Mouse (Mus musculus) limb, embryonic 11.5 days (tissue): ENCODE measurements around the gene Bcar1. TPM values are rescaled to one million over a fixed set of nuclear protein-coding genes. Genes with fewer than 3 reads are reported as not detected.

Experiments
- ATAC-seq: fragments of 200-750 bp; cut with Nextera tagmentation; 2 replicates; pipeline ENCODE4 v1.8.0; 2017; ENCODE audit warnings: low read depth; ENCODE audit not compliant: insufficient number of reproducible peaks, low FRiP score, low TSS enrichment
- DNase-seq: peaks from one replicate; pipeline ENCODE4 v3.0.0-alpha.2; 2015; ENCODE audit warnings: low spot score
- H3K27ac ChIP-seq: fragments of 300-500 bp; sonication (generic); replicated peaks from 2 replicates; pipeline ENCODE4 v1.5.1; 2014; ENCODE audit warnings: low read depth, mild to moderate bottlenecking, low read length
- H3K27me3 ChIP-seq: fragments of 300-500 bp; sonication (generic); 2 replicates; pipeline ENCODE4 v1.6.1; 2014; ENCODE audit warnings: mild to moderate bottlenecking, low read length, mixed read lengths; ENCODE audit not compliant: control insufficient read depth, insufficient read depth
- H3K36me3 ChIP-seq: fragments of 300-500 bp; sonication (generic); 2 replicates; pipeline ENCODE4 v1.6.1; 2014; ENCODE audit warnings: mild to moderate bottlenecking, low read length, moderate library complexity, mixed read lengths; ENCODE audit not compliant: control insufficient read depth, insufficient read depth
- H3K4me1 ChIP-seq: fragments of 300-500 bp; sonication (generic); 2 replicates; pipeline ENCODE4 v1.6.1; 2014; ENCODE audit warnings: low read length, mixed read lengths; ENCODE audit not compliant: control insufficient read depth, insufficient read depth
- H3K4me2 ChIP-seq: fragments of 300-500 bp; sonication (generic); 2 replicates; pipeline ENCODE4 v1.6.1; 2014; ENCODE audit warnings: low read depth, mild to moderate bottlenecking, moderate library complexity; ENCODE audit not compliant: severe bottlenecking
- H3K4me3 ChIP-seq: fragments of 300-500 bp; sonication (generic); 2 replicates; pipeline ENCODE4 v1.5.1; 2014; ENCODE audit warnings: low read depth, low read length
- H3K9ac ChIP-seq: fragments of 300-500 bp; sonication (generic); 2 replicates; pipeline ENCODE4 v1.6.1; 2014; ENCODE audit warnings: mild to moderate bottlenecking, low read length
- H3K9me3 ChIP-seq: fragments of 300-500 bp; sonication (generic); 2 replicates; pipeline ENCODE4 v1.6.1; 2016; ENCODE audit warnings: low read length; ENCODE audit not compliant: control insufficient read depth
- WGBS: fragments of 180-500 bp; shearing (Covaris S2); extraction: QIAGEN DNeasy Blood & Tissue Kit; methylation state at CpG from one replicate; pipeline ENCODE4 v1.1.7; 2014; 5-methylcytosine and 5-hydroxymethylcytosine counted together
- polyA plus RNA-seq: library from polyadenylated mRNA; unstranded; fragments of >200 nt; fragmentation: Nextera tagmentation; extraction: Ambion mirVana; gene quantifications from 2 replicates; pipeline ENCODE4 v1.2.1, GENCODE M21; 2014

The Bcar1 gene
- polyA plus RNA-seq, 1 experiment from 2014 or later = 40.4 TPM

DNA sequence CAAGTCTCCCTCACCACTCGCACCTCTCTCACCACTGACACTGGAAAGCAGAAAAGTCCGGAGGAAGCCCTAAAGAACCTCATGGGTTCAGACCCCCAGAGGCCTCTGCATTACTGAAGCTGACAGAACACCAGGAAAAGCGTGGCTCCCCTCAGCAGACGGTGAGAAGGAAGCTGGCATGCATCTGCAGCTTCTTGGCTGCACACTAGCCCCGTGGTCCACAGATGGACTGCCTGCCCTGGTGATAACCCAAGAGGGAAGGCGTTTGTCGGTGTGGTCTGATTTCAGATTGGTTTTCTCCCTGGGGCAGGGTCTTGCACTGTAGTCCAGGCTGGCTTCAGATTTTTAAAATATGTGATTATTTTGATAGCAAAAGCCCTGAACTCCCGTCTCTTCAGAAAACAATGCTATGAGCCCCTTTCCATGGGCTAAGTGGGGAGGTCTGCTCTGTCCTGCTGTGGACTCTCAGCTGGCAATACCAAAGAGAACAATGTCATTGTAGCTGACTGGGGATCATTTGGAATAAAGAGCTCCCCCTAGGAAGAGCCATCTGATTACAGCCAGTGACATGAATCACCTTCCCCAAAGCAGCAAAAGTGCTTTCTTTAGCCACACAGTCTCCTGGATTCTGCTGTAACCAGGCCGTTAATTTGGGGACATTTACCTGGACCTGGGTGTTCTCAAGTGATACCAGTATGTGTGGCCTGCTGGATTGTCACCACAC is 39.2 kb upstream of the Bcar1 start:
- 87% methylated on average over 9 of the region's 9 CpGs for WGBS
- Histone ChIP-seq H3K4me3 (no peak overlapping the region), H3K27me3 (no peaks in the 10 kb centered on the region), H3K9me3 (no peaks in the 10 kb centered on the region), H3K4me2 (no peak overlapping the region), H3K36me3 (0 out of 2 replicates have a peak, but pooled peaks cover 2% of the 10 kb centered on the region), H3K4me1 (peaks cover 14% of the 10 kb centered on the region), H3K9ac (no peak overlapping the region), H3K27ac (no peak overlapping the region)
- DNase-seq (no peak), ATAC-seq (no peak)

DNA sequence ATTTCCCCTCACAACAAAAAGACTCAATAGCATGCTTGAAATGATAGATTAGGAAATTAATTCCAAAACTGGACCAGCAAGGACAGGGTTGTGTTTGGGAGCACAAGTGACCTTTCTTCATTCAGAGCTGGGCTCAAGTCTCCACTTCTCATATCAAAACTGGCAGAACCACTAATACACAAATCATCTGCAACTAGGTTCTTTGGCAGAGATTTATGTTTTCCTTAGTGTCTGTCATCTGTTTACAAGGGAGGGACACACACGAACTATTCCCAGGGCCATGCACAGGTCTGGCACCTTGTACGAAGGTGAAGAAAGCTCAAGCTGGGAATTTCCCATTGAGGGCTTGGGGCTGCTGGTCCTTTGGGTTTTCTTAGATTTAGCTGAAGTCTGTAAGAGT is 38.6 kb upstream of the Bcar1 start:
- Histone ChIP-seq H3K36me3 (0 out of 2 replicates have a peak, but pooled peaks cover 2% of the 10 kb centered on the region), H3K27ac (no peak overlapping the region), H3K4me2 (no peak overlapping the region), H3K9me3 (no peaks in the 10 kb centered on the region), H3K4me3 (no peak overlapping the region), H3K27me3 (no peaks in the 10 kb centered on the region), H3K4me1 (peaks cover 7% of the 10 kb centered on the region), H3K9ac (no peak overlapping the region)
- WGBS = 86% methylated on average over 2 of the region's 2 CpGs
- DNase-seq = no peak
- ATAC-seq = no peak

DNA sequence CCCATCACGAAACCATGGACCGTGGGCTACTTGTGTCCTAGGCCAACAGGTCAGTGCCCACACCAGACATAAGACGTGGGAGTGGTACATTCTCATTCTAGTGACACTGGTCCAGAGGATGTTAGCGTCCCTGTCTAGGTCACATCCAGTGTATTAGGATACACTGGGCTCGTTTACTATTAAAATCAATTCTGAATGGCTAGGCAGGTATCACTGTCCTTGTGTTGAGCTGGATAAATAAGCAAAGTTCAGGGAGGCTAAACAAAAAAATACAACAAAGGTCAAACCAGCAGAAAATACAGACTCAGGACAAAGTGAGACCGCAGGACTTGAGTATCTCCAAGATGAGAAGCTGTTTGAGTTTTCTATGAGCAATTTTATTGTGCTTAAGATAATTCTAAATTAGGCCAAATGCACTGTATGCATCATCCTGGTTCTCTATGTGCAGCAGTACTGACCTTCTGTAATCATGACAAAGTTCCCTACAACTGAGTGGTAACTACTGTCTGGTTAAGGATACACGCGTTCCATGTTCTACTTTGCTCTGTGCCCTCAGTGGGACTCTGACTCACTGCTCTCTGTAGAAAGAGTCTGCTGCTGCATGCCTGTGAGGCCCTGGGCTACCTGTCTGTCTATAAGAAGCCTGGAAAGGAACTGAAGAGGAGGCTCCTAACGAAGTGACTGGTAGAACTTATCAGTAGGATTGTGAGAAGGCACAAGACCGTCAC is 37.3 kb upstream of the Bcar1 start:
- no peaks in the 10 kb centered on the region for H3K4me1 ChIP-seq
- H3K27ac ChIP-seq = no peak overlapping the region
- no peak for ATAC-seq
- 96% methylated on average over 10 of the region's 10 CpGs for WGBS
- H3K9ac ChIP-seq = no peak overlapping the region
- H3K36me3 ChIP-seq = 0 out of 2 replicates have a peak, but pooled peaks cover 2% of the 10 kb centered on the region
- no peaks in the 10 kb centered on the region for H3K9me3 ChIP-seq
- no peak overlapping the region for H3K4me2 ChIP-seq
- DNase-seq = no peak
- H3K27me3 ChIP-seq = no peaks in the 10 kb centered on the region
- H3K4me3 ChIP-seq = no peak overlapping the region

DNA sequence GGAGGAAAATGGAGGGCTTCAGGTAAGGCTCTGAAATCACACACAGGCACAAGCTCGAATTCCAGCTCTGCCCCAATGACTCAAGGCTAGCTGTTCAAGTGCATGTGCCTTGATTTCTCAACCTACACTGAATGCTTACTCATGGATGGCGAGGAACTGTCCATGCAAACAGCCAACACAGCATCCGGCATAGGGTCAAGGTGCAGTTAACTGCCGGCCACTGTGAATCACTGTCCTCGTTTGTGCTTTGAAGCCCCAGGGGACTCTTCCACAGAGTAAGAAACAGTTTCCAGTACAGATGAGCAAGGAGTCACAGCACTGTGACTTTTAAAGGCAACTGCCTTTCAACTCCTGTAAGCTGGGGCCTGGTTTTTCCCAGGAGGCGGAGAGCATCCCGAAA is 36.1 kb upstream of the Bcar1 start:
- Histone ChIP-seq H3K27me3 (no peaks in the 10 kb centered on the region), H3K9me3 (no peaks in the 10 kb centered on the region), H3K36me3 (0 out of 2 replicates have a peak, but pooled peaks cover 2% of the 10 kb centered on the region), H3K27ac (no peak overlapping the region), H3K4me3 (no peak overlapping the region), H3K4me2 (no peak overlapping the region), H3K4me1 (no peaks in the 10 kb centered on the region), H3K9ac (no peak overlapping the region)
- ATAC-seq = no peak
- DNase-seq = no peak
- WGBS = 75% methylated on average over 7 of the region's 7 CpGs

DNA sequence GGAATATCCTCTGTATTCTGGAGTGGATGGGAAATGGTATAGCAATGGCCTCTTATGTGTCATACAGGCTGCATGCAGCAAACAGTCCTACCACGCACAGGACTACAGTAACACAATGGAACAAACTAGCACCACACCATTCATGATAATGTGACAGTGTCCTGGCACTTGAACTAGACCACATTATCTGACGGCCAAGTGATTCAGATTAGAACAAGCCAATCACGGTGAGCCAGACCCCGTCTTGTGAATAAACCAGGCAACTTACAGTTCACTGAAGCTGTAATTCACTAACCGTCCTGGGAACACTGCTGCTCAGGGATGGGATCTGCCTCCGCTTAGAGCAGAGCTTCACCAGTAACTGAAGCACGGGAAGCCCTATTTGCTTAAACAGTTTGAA is 35.2 kb upstream of the Bcar1 start:
- H3K4me1 ChIP-seq = no peaks in the 10 kb centered on the region
- H3K4me3 ChIP-seq = no peak overlapping the region
- no peak overlapping the region for H3K9ac ChIP-seq
- 86% methylated on average over 7 of the region's 7 CpGs for WGBS
- no peak overlapping the region for H3K4me2 ChIP-seq
- DNase-seq (no peak), ATAC-seq (no peak)
- no peak overlapping the region for H3K27ac ChIP-seq
- H3K9me3 ChIP-seq = no peaks in the 10 kb centered on the region
- H3K27me3 ChIP-seq = no peaks in the 10 kb centered on the region
- H3K36me3 ChIP-seq = 0 out of 2 replicates have a peak, but pooled peaks cover 9% of the 10 kb centered on the region

DNA sequence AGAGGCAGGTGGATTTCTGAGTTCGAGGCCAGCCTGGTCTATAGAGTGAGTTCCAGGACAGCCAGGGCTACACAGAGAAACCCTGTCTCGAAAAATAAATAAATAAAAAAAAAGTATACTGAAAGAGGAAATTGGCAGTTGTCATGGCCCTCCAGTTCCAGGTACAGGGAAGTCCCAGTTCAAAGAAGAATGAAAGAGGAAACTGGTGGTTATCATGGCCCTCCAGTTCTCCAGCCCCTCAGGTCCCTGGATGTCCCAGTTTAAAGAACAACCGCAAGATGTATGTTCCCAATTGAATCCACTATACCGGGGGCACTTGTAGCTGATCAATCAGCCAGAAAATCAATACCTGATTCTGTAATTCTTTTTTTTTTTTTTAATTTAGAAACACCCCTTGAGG is 32.9 kb upstream of the Bcar1 start:
- DNase-seq (no peak), ATAC-seq (no peak)
- no peaks in the 10 kb centered on the region for H3K27me3 ChIP-seq
- H3K4me1 ChIP-seq = no peaks in the 10 kb centered on the region
- 98% methylated on average over 4 of the region's 4 CpGs for WGBS
- no peaks in the 10 kb centered on the region for H3K9me3 ChIP-seq
- H3K36me3 ChIP-seq = peaks cover 11% of the 10 kb centered on the region; the same call in 1 of the 2 replicates
- no peak overlapping the region for H3K4me2 ChIP-seq
- no peak overlapping the region for H3K27ac ChIP-seq
- no peak overlapping the region for H3K9ac ChIP-seq
- H3K4me3 ChIP-seq = no peak overlapping the region

DNA sequence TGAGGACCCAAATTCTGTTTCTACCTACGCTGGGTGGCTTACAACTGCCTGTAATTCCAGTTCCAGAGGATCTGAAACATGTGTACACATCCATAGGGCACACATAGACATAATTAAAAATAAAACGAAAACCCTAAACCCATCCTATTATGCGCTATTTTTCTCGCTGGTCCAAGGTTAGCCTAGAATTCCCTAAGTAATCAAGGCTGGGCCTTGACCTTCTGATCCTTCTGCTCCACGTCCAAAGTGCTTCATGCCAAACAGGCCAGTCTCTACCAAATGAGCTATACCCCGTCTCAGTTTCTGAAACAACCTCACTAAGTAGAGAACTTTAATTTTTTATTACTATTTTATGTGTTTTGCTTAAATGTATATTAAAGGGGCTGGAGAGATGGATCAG is 32.2 kb upstream of the Bcar1 start:
- DNase-seq = no peak
- Histone ChIP-seq H3K9ac (no peak overlapping the region), H3K27me3 (no peaks in the 10 kb centered on the region), H3K4me1 (no peaks in the 10 kb centered on the region), H3K4me3 (no peak overlapping the region), H3K9me3 (no peaks in the 10 kb centered on the region), H3K4me2 (no peak overlapping the region), H3K36me3 (peaks cover 11% of the 10 kb centered on the region; the same call in 1 of the 2 replicates), H3K27ac (no peak overlapping the region)
- 94% methylated on average over 6 of the region's 6 CpGs for WGBS
- no peak for ATAC-seq

DNA sequence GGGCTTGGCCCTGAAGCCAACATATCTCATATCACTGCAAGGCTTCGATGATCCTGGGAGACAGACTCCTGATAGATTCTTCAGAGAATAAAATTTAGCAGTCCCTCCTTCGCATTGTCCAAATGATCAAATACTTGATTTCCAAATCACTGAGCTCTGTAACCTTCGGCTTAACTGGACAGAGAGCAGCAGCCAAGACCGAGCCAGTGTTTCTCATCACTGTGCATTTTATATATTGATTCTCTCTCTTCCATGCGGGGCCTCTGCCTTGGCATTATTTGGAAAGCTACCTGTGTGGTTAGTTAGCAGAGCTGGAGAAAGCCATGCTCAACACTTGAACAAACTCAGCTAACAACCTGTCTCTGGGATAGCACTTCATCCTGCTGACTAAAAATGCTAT is 29.9 kb upstream of the Bcar1 start:
- Histone ChIP-seq H3K4me1 (peaks cover 13% of the 10 kb centered on the region), H3K27me3 (no peaks in the 10 kb centered on the region), H3K27ac (no peak overlapping the region), H3K9me3 (no peaks in the 10 kb centered on the region), H3K4me3 (no peak overlapping the region), H3K36me3 (peaks cover 11% of the 10 kb centered on the region; the same call in 1 of the 2 replicates), H3K9ac (no peak overlapping the region), H3K4me2 (no peak overlapping the region)
- no peak for ATAC-seq
- 93% methylated on average over 5 of the region's 5 CpGs for WGBS
- DNase-seq = no peak
